Mouse (Mus musculus) layer of hippocampus, adult 8-10 months (tissue): ENCODE results near the gene Nudt9. TPM values are rescaled to one million over a fixed set of nuclear protein-coding genes. Genes with fewer than 3 reads are reported as not detected.
A peak's percentile ranks its signal among the peaks of the same experiment; 100 is the strongest.

Experiments used
- DNase-seq, 2 experiments: peaks; one replicate each; pipeline ENCODE4 v3.0.0; 2022; ENCODE audit warnings: low spot score in 2 of 2
- total RNA-seq, 4 experiments: library from RNA; stranded (reverse); gene quantifications; 2 replicates each; pipeline ENCODE4 v1.2.4; 2022

Nudt9 gene
- total RNA-seq, 4 experiments from 2014 or later: 64.8 to 79.1 (median 69.7) TPM

DNA sequence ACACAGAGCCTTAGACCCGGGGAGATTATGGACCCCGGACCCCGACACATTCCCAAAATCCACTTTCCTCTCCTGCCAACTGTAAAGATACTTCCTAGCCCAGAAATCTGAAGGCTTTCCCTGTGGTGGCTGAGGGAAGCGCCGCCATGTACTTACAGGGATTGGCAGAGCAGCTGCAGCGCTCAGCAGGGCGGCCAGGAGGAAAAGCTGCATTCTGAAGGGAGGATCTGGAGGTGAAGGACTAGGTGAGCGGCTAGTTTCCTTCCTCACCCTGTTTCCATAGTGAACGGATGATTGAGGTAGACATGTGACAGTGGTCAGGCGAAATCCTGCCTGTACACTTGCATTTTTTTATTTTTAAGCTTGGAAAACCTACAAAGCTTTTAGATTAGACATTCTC, 30.3 kb downstream of the Nudt9 start:
- no peak for DNase-seq

DNA sequence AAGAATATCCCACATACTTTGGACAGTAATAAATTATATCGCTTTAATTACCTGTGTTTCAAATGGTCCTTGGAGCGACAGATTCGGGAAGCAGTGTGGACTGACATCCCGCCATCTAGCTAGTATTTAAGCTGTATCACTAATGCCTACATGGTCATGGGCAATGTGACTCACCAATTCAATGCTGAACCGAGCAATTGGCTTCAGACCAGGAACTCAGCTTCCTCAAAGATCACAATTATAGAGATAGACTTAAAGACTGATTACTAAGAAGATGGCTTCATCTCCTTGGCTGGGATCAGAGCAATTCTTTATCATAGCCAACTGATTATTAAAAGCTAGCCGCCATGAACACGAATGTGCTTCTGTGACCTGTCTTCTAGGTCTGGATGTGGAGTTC, 31.4 kb downstream of the Nudt9 start, which contains the start of gene Gm17660:
Gene Gm17660, minus strand, starts transcription at position 101 of the 400 bp plus-strand sequence.
- DNase-seq: no peak

DNA sequence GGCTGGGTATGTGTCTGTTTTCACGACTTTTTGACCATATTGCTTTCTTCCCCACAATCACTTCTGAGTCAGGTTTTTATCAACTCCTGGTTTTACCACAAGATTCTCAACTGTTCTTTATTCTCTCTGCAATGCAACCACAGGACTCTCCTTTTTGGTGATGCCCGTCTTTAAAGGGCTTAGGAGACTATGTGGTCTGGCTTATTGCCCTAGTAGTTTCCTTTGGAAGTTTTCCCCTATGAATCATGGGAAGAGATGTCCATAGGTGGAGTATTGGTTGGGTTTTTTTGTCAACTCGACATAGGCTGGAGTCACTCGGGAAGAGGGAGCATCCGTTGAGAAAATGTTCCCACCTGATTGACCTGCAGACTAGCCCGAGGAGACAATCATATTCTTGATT, 34.6 kb downstream of the Nudt9 start:
- no peak for DNase-seq

DNA sequence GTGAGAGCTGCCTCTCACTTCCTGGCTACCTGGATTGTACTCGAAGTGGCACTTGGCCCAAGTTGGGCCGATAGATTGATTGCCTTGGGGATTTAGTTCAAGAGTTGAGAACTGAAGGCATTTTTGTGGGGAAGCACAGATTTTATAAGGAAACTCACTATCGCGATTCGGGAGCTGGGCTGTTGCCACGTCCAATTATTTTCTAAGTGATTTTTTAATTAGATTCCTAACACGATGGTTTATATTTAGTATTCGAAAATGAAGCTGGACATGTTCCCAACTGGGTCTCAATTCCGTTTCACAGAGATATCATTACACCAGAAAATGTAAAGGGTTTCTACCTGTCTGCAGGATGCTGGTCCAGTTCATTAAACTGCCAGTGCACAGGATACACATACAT, 39.3 kb downstream of the Nudt9 start:
- no peak for DNase-seq

DNA sequence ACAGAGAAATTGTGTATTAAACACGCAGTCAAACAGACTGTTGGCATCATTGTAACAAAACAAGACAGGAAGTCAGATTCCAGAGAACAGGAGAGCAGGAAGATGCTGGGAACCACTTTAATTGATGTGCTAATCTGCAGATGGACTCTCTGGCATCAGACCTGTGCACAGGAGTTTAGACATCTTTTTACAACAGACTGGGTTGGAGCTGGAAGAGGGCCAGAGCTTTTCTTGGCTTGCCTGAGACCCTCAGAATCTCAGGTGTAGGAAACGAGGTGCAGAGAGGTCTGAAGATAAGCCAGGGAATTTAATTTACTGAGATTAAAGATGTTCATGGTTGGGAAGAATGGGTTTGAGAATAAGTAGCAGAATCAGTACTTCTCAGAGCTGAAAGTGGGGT, 43.6 kb downstream of the Nudt9 start:
- no peak for DNase-seq

DNA sequence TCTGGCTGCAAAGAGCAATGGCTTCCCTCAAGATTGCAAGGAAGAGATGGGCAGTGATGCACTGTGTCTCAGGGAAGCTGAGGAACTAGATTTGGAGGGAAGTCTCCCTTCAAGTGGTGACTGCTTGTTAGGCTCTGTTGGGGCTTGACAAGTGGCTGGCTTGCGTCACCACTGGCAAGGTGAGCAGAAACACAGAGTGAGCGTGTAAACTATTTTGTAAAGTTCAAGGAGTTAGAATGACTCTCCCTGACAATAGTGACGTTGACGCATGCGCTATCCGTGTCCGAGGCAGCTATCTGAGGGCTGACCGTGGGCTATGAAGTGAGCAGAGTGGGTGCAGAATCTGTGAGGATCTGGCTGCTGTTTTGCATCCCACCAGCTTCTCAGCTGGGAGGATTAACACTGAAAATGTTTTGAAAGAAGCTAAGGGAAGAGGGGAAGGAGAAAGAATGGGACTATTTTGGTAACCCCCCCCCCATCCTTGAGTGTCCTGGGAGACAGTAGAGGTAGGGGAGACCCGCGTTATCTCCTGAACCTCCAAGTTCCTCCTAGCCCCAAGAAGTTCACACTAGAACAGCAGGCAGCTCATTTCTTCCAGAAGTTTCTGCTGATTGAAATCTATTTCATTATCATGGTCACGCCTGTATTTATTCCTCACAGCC, 49.4 kb downstream of the Nudt9 start:
- DNase-seq: no peak

DNA sequence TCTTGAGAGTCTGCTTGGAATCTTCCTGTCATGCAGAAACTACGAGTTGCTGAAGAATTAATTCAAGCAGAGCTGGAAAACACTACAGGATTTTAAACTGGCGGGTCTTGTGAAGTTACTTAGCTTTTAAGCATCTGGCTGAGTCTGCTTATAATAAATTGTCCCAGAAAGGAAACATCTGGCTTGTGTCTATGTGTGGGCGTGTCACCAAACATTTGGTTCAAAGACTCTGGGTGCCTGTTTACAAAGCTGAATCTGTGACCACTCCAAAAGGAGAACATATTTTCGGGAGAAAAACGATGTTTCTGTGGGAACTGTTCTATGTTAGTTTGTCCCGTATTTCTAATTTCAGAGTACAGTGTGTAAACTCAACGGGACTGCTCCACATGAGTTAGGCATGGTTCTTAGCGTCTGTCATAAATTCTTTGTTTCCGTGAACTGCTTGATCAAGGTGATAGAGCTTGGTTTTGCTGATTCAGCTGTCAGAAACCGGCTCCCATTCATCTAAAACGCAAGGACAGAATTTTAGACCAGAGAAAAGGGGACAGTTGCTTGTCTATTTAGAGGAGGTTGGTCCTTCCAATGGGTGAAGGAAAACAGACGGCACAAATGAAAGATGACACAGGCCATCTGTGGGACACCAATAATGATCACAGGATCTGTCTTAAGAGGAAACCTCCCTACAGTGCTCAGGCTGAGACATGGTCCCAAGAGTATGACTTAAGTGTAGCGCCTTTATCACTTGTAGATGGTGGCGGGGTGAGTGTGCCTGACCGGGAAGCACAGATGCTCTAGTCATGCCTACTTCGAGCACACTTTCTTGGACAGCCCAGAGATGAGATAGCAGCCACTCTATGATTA, 50.2 kb downstream of the Nudt9 start:
- DNase-seq: no peak

DNA sequence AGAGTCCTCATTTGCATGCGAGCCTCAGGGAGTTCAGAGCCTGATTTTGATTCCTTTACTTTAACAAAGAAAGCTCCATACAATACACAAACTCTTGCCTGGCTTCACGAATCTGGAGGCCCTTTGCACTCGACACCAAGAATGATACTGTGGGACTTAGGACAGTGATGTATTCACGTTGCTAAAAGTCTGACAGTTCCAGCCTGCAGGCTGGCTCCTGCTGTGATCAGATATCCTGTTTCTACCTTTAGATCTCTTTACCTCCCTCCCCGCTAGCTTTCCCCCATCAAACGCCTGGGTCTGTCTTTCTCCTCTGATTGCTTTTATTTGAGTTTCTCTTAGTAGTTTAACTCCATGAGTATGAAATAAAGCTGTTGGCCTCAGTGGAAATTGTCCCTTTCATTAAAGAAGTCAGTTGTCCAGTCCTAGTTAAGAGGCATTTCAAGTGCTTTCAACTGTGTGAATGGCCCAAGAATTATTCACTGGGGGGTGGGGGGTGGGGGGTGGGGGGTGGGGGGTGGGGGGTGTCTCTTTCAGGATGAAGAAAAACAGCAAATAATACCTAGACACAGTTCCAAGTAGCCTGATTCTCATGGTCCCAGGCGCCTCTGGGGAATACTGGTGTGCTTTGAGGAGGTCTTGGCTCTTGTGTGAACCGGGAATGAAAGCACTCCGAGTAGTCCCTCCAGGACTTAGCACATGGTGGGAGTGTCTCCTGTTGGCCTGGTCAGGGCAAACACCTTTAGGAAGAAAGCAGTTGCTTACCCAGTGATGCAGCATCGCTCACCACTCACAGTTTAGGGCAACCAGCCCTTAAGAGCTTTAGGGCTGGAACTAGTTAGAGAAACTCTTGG, 55.8 kb downstream of the Nudt9 start:
- DNase-seq: peak in 1 of 2 experiments; percentile 69

DNA sequence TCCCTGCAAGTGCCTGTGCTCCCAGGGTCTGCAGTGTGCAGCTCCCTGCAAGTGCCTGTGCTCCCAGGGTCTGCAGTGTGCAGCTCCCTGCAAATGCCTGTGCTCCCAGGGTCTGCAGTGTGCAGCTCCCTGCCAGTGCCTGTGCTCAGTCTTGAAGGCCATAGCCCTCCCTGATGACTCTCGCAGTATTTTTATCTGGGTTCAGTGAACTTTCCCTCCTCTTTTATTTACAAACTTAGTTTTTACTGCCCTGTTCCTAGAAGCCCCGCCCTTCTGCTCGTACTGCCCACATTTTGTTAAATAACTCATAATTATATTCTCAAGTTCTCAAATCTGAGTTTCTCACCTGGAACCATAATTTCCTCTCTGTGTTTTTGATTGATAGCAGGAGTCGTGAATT, 57.1 kb downstream of the Nudt9 start:
- no peak for DNase-seq

DNA sequence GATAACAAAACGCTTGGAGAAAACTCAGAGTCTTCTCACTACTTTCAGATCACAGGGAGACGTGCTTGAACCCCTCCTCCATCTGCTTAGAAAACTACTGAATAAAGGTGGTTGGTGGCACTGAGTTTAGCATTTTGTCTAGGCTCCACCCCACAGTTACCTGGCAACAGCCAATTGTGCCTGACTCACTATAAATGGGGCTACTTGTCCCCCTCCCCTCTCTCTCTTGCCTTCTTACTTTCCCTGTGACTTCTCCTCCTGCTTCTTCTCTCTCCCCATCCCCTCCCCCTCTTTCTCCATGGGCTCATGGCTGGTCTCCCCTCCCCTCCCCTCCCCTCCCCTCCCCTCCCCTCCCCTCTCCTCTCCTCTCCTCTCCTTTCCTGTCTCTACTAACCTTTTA, 58.0 kb downstream of the Nudt9 start:
- no peak for DNase-seq

DNA sequence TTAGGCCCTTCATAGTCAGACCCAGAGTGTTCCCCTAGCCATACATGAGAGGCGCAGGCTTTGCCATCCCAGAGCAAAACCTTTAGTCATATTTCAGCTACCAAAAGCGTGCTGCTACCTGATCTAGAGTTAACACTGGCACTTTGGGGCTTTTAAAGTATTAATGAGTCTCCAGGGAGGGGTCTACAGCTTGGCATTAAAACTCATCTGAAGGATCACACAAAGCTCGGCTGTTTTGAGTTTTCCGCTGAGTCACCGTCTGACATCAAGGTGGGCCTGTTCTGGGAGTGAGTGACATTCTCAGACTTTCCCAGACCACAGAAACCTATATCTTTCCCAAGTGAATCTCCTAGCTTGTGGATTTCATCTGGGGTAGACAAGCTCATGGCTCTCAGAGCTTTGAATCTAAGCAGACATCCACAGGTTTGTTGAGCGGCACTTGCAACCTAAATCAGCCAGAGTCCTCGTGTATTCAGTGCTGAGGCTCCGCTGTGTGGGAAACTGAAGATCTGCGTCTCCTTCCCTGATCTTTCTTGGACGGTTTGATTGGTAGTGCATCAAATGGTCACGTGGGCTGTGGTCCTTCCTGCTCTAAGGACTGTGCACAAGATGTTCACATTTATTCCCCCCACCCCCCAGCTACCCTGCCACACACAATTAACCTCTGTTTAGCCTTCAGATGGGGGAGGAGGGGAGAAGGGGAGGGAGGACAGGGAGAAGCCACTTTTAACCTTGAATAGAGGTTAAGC, 62.2 kb downstream of the Nudt9 start:
- DNase-seq: peak in 1 of 2 experiments; percentile 44

DNA sequence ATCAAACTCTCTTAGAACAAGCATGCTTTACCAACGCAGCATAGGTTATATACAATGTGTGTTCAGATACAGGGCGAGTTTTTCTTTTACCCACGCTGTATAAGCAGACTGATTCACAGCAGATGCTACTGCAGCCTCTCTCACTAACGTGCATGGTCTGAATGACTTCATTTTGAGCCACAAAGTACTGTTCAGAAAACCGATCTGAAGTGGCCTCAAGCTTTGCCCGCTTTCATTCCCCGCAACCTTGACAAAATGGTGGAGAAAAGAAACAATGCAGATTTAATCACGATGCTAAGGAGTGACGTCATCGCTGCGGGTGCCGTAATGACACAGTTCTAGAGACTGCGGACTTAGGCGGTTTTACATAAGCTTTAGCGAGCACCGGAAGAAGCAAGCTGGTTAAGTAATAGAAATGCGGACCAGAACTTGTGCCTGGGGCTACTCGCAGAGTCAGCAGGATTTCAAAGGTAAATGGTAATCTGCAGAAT, 62.8 kb downstream of the Nudt9 start:
- peak; percentile 61 to 73 for DNase-seq

DNA sequence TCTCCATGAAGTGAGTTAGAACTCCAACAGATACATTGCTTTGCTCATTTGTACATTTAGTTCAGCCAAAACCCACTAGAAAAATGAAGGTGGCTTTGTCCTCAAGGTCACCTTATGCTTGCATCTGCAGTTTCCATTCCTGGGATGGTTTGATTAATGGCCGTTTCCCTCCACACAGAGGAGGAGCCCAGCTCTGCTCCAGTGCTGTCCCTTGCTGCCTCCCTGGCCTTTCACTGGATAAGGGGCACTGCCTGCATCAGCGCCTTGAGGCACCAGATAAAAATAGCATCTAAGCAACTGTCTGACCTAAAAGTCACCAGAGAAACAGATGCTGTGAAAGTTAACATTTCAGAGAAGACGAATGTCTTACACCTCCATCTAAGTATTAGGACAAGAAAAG, 63.4 kb downstream of the Nudt9 start:
- no peak for DNase-seq

DNA sequence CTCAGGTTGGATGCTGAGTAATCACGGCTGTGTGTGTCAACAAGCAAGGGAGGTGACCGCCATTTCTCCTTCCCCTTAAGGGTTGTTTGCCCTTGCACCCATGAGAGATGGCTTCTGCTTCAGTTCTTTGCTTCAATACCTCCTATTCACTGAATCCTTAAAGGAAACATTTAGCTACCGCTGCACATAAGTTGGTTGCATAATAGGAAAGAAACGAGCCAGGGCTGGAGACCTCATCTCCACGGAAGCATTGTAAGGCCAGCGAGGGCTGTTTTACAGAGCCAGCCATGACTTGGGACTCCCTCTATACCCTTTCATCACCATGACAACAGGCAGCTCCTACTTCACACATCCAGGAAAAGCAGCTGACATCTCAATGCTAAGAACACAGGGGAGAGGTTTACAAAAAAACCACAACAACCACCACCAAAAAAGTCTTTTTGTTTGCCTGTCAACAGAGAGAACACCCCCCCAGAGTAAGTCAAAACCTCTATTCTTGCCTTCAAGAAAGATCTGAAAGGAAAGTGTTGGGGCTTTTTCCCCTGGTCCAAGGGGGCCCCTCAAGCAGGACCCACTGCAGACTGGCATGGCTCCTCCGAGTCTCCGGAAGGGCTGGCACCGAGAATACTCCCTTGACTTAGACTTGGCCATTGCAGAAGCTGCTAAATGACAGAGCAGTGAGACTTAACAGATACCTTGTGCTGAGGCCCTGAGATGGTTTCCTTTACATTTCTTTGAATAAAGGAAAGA, 64.2 kb downstream of the Nudt9 start:
- peak; percentile 67 to 82 for DNase-seq

DNA sequence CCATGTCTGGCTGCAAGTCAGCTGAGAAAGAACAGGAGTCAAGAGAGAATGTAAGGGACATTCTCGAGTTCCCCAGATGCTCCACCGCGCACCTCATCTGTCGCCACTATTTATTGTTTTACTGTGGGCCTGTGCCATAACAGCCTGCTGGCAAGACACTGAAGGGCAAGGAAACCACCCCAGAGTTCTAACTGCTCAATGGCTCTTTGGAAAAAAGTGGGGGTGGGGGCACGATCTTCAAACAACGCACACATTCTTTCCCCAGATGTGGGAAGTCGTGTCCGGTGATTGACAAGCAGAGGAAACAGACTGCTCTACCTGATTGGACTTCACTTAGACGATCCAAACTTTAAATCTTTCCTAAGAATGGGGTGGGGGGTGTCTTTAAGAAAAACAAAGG, 65.9 kb downstream of the Nudt9 start:
- no peak for DNase-seq

DNA sequence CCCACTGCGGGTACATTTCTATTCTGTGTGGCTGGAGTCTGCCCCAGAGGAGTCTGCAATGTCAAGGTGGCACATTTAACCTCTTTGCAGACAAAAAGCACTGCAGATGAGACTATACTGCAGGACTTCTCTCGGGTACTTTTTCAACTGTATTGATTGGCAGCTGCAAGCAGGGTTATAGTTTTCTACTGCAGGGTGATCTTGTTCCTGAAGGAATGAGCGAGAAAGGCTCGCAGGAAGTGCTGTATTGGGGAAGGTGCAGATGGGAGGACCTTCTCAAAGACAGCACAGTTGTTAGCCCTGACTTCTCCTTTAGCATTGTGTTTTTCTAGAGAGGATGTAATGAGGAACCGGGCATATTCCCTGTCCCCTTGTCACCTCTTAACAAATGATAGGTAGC, 66.4 kb downstream of the Nudt9 start:
- no peak for DNase-seq

DNA sequence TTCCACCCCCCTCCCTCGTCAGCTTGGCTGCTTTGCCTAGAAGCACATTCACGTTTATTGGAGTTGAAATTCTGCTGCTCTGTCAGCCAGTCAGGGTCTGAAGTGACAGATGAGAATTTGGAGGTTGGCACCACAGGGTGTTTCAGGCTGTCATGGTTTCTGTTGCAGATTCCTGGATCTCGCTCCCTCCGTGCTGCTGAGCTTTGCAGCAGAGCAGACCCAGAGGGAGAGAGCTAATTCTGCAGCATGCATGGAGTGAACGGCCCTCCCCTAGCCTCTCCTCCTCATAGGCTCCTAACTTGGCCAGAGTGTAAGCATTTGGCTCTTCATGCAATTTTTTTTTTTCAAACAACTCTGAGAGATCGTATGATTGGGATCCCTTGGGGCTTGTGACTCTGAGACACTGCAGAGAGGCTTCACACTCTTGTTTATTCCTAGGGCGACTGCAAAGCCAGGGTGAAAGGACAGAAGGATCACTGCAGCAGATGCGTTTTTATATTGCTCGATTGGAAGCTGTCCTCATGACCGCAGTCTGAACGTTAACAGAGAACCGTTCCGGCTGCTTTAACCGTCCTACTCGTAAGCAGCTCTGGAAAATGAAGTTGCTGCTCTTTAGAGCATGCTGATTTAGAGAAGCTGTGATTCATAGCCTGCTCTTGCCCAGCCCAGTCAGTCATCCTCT, 67.5 kb downstream of the Nudt9 start, which contains the start of gene Sparcl1:
Gene Sparcl1, minus strand, starts transcription at position 243 of the 682 bp plus-strand sequence.
- peak; percentile 74 to 82 for DNase-seq
